Mouse (Mus musculus) heart, postnatal 36 days (tissue): ENCODE measurements around the gene Gpr19. TPM values are rescaled to one million over a fixed set of nuclear protein-coding genes. Genes with fewer than 3 reads are reported as not detected.
A peak's percentile ranks its signal among the peaks of the same experiment; 100 is the strongest.

Experiments
- DNase-seq, 2 experiments: peaks; one replicate each; pipeline ENCODE4 v3.0.0; 2021 to 2022
- intact Hi-C: fragments of 180-260 bp; cut with DNase I; formaldehyde crosslinking; loops from one replicate; pipeline ENCODE4 v1.15.1; 2025
- total RNA-seq, 2 experiments: library from RNA; stranded (reverse); gene quantifications; 2 replicates each; pipeline ENCODE4 v1.2.3; 2021

Gene Gpr19
- total RNA-seq, 2 experiments from 2014 or later, result 4.4 to 5.2 TPM

DNA sequence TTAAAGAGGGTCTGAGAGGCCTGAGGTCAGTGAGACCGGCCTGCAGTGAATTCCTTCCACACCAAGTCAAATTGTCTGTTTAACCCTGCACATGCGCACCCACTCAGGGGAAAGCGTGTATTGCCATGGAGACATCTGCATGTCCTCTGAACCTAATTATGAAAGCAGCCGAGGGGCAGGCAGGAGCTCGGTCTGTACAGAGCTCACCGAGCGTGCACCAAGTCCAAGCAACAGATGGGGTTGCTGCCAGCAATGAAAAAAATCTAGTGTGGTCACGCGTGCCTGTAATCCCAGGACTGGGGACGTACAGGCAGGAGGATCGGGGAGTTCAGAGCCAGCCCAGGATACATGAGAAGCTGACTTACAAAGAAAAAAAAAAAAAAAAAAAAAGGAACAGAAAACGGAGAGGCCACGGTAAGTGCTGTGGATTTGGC is 35.7 kb downstream of the Gpr19 start:
- intact Hi-C loops, result loop anchor here (1.0 to 2.0 kb wide), 2 partner anchors 68 to 203 kb away; no protein-coding TSS in a partner anchor
- peak in 1 of 2 experiments; percentile 6 for DNase-seq

DNA sequence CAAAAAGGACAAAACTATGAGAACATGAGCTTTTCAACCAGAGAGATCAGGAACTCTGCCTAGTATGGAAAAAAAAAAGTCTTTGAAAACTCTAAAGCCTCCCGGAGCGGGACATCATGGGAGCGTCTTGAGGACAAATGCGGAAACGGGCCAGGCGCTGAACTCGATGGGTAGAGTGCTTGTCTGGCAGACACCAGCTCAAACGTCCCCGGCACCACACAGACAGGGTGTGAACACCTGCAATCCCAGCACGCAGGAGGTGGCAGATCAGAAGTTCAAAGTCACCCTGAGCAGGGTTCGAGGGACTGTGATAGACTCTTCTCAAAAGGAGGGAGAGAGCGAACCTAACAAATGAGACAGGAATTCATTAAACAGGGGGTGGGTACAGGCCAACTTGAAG is 37.0 kb downstream of the Gpr19 start:
- DNase-seq, result no peak
- intact Hi-C loops, result no loop called here

DNA sequence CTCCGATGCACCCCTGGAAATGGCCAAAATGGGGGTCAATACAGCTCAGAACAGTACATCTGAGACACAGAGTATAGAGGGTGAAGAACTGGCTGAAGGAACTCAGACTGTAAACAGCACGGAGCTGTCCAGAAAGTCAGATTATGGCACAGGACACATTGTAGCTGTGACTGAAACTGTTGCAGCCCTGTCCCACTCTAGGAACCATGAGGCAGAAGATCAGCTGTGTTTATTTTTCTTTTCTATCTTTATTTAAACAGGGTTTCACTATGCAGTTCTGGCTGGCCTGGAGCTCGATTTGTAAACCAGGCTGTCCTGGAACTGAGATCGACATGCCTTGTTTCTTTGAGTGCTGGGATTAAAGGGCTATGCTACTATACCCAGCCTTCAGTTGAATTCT is 38.1 kb downstream of the Gpr19 start:
- intact Hi-C loops, result no loop called here
- DNase-seq, result no peak

DNA sequence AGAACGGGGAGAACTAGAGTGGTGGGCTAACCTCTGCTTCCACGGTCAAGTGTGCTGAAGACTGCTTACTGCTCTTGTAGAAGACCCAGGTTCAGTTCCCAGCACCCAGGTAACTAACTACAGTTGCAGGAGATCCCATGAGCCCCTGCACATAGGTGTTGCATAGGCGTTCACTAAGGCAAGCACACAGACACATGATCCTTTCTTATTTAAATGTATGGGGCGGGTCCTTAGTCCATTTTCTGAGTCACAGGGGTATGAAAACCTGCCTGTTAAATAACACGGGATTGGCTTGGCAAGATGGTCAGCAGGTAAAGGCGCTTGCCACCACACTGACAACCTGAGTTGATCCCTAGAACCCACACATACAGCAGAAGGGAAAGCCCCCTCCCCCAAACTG is 39.4 kb downstream of the Gpr19 start:
- no peak for DNase-seq

DNA sequence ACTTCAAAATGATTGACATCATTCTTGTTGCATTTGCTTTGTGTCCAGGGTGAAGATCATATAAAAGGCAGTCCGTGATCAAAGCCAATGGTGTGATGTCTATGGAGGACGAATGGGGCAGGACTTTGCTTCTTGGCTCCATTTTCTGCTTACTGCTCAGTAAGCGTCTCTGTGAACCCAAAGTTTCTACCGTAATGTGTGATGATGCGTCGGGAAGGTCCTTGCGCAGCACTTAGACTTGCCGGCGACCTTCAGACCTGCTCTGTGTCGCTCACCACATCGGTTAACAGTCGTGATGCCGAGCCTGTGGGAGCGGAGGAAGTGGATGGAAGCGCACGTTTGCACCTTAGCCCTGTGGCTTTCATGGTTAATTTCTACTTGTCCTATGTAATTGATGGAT is 42.5 kb downstream of the Gpr19 start:
- no peak for DNase-seq
- intact Hi-C loops, result no loop called here

More for the DNA sequence above, 39.4 kb downstream of the Gpr19 start:
- intact Hi-C loops, result no loop called here

DNA sequence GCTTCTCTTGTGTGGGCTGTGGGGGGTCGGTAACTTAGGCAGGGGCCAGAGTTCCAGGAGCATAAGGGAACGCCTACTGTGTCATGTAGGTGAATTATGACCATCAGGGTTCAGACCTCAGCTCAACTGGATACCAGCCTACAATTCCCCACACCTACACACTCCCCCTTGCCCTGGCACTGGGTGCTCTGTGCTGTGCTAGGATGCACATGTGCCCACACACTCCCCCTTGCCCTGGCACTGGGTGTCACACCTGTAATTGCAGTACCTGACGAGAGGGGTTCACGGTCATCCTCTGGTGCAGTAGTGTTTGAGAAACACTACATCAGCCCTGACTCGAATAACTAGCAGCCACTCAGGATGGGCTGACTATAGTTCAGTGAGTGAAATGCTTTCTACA is 43.6 kb downstream of the Gpr19 start:
- intact Hi-C loops, result no loop called here
- no peak for DNase-seq

DNA sequence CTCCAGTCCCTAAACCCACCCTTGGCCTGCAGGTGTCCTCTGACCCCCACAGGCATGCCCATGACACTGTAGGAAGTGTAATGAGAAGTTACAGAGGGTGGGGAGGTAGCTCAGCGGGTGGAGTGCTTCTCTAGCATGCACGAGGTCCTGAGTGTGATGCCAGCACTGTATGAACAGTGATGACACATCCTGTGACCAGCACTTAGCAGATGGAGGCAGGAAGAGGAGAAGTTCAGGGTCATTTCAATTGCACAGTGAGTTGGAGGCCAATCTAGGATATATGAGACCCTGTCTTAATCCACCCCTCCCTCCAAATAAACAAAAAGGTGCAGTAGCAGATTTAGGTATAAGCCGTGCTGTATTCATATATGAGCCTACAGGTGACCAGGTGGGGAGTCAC is 48.4 kb downstream of the Gpr19 start:
- intact Hi-C loops, result no loop called here
- no peak for DNase-seq

DNA sequence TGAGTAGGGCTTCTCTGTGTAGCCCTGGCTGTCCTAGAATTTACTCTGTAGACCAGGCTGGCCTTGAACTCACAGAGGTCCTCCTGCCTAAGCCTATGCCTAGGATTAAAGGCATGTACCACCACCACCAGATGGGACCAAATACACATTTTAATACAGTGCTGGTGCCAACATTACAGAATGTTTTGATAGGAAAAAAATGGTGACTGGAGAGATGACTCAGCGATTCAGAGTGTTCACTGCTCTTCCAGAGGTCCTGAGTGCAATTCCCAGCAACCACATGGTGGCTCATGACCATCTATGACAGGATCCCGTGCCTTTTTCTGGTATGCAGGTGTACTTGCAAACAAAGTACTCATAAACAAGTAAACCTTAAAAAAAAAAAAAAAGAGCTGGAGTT is 48.9 kb downstream of the Gpr19 start:
- DNase-seq, result no peak
- intact Hi-C loops, result no loop called here

DNA sequence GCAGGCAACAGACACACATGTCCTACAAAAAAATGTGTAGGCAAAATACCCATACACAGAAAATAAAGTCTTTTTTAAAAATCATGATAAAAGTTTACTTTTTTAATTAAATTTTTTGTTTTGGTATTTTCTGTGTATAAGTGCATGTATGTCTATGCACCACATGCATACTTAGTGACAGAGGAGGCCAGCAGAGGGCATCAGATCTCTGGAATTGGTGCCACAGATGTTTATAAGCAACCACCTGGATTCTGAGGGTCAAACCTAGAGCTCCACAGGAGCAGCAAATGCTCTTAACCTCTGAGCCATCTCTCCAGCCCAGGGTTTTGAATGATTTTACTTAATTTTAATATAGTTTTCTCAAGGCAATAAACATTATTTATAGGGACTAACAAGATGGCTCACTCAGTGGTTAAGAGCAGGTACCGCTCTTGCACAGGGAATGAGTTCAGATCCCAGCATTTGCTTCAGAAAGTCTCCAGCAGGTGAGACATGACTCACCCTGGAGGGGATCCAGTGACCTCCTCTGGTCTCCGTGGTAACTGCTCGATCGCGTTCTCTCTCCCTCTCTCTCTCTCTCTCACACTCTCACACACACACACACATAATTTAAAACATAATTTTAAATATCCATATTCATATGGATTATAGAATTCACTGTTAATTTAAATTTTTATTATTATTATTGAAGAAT is 50.0 kb downstream of the Gpr19 start:
- intact Hi-C loops, result no loop called here
- no peak for DNase-seq

DNA sequence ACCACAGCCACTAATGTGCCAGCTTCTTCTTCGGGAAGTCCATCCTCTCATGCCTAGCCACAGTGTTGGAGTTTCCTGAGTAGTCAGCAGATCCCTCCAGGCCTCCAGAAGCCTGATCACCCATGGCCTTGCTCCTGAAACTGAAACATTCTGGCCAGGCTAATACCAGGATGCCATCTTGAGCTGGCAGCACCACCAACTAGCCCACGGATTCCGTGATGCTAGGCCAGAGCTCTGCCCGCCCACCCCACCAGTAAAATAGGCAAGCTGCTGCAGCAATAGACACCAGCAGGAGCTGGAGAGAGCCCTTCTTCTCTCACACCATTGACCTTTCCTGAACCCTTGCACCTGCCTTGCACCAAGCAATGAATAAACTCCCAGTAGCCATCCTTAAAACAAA is 50.8 kb downstream of the Gpr19 start:
- intact Hi-C loops, result no loop called here
- DNase-seq, result no peak

DNA sequence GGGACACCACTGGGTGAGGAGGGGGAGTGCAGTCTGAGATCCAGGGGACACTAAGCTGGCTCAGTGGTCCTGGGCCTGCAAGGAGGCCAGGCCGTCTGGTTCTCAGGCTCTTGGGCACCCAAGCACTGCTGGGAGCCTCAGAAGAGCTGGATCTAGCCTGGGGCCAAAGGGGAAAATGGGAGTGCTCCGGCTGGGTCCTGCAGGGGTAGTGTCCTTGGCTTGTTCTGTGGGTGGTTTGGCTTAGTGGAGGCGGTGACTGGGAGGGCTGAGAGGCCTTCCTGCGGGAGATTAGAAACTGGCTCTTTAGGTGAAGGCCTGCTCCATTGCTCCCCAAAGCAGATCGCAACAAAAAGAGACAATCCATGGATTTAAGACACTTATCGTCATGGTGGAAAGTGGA is 52.1 kb downstream of the Gpr19 start:
- DNase-seq, result no peak
- intact Hi-C loops, result no loop called here

DNA sequence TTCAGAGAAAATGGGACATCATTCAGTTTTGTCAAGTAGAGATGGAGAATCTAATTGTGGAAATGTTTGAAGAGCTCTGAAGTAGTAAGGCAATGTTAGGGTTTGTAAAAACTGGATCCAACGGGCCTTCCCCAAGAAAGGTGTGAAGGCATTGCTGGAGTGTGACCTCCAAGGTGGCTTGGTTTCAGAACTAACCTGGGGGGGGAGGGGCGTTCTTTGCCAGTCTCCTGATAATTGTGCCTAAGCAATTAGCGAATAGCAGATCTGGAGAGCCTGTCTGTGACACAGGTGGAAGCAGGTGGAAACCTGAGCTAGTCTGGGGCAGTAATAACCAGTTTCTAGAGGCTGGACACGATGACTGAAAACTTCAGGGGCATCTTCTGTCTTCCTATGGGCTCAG is 52.7 kb downstream of the Gpr19 start:
- DNase-seq, result no peak
- intact Hi-C loops, result no loop called here

DNA sequence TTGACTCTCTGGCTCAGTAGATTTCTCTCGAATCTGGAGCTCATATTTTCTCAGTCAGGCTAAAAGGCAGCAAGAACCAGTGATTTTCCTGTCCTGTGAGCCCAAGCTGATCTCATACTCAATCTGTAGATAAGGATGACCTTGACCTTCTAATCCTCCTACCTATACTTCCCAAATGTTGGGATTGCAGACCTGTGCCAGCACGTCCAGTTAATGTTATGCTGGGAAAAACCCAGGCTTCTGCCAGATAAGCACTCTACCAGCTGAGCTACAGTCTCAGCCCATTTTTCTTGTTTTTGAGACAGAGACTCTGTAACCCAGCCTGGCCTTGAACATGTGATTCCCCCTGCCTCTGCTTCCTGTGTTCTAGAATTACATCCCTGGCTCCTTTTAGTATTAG is 58.0 kb downstream of the Gpr19 start:
- intact Hi-C loops, result no loop called here
- DNase-seq, result no peak

DNA sequence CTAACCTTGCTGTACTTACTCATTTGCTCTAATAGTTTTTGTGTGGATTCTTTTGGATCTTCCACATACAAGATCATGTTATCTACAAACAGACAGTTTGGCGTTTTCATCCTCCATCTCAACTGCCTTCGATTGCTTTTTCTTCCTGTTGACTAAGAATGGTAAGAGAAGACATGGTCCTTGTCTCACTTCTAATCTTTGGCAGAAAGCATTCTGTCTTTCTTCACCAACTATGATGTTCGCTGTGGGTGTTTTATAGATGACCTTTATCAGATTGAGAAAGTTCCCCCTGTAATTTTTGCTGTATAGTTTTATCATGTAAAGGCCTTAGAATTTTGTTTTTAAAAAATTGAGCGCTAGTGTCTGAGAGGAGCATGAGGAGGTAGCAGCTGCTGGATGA is 60.3 kb downstream of the Gpr19 start:
- no peak for DNase-seq
- intact Hi-C loops, result no loop called here

DNA sequence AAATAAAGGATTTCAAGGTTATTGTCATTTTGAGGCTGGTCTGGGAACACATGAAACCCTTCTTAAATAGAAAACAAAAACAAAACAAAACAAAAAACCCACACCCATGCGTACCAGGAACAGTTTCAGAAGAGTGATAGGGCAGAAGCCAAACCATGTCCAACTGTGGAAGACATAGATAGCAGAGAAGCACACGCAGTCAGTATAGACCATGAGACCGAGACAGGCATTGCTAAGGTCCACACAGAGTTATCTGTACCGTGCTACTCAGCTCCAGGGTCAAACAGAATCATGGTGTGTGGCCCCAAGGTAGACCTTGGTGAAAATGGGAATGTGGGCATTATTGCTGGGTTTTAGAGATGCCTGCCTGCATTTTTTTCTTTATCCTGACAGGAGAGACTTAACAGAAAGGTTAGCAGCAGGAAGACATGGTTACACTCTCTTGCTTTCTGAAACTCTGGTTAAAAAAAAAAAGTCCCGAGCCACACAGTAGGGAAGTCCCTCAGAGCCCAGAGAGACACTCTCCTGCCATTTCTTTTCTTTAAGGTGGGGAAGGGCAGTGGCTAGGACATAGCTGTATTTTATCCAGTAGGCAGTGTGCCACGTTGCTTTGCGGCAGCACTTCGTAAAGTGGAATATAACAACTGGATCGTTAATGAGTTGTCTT is 63.7 kb downstream of the Gpr19 start:
- intact Hi-C loops, result no loop called here
- no peak for DNase-seq

DNA sequence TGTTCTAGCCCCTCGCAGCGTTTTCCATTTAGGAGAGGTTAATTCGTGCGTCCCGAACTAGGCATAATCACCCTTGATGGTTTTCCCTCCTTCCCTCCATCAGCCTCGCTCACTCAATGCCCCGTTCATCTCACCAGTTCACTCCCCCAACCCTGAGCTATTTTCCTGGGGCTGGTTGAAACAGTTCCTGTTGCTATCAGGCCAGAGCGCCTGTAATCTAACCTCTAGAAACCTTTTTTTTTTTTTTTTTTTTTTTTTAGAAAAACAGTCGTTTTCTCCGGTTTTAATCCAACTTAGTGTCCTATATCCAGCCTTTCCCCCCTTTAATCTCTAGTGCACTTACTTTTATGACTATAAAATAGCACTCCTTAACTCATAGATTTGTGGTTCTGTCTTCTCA is 67.6 kb downstream of the Gpr19 start:
- intact Hi-C loops, result no loop called here
- DNase-seq, result no peak

DNA sequence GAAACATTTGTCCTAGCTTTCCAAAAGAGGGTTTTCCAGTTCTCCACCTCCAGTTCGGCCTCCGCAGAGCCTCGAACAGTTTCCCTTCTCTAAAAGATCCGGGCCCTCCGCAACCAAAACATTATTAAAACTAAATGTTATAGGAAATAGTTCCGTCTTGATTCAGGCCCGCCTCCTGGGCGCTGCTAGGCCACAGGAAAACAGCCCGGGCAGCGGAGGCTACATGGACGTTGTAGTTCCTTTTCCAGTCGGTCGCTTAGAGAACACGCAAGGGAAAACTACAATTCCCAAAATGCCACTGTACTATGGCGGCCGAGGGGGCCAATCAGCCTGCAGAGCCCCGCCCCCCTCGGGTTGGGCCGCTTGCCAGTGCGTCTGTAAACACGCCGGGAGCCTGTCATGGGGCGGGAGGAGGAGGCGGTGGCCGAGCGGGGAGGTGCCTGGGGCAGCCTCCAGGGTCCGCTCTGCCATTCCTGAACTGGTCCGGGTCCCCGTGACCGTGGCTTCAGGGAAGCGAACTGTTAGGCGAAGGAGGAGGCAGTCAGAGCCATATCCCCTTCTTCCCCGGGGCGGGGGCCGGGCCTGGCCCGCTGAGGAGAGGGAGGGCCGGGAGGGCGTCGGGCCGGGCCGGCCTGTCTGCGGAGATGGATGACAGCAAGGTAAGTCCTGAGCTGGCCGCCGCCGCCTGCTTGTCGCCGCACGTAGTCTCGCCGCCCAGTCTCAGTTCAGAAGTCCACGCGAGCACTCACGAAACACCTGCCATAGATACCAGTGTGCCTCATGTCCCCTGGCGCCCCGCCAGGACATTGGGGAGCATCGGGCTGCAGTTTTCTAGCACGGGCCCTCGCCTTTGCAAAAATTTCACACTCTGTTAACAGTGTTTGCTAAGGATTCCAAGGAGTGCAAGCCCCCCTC is 68.3 kb downstream of the Gpr19 start, which contains the start of gene Crebl2:
Gene Crebl2 (plus strand): TSS at position 369 of the 915 bp plus-strand sequence.
- intact Hi-C loops, result loop anchor here (2.0 kb wide), 1 partner anchor 35 kb away; no protein-coding TSS in a partner anchor
- DNase-seq, result peak; percentile 100

DNA sequence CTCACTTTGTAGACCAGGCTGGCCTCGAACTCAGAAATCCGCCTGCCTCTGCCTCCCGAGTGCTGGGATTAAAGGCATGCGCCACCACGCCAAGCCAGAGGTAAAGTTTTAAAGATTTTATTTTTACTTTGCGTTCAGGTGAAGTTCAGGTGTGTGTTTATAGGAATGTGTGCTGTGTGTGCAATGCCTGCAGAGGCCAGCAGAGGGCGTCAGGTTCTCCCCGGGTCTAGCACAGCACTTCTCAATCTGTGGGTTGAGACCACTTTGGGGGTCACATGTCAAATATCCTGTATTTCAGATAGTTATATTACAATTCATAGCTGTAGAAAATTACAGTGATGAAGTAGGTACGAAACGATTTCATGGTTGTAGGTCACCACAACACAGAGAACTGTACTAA is 75.5 kb downstream of the Gpr19 start:
- DNase-seq, result no peak
- intact Hi-C loops, result no loop called here

DNA sequence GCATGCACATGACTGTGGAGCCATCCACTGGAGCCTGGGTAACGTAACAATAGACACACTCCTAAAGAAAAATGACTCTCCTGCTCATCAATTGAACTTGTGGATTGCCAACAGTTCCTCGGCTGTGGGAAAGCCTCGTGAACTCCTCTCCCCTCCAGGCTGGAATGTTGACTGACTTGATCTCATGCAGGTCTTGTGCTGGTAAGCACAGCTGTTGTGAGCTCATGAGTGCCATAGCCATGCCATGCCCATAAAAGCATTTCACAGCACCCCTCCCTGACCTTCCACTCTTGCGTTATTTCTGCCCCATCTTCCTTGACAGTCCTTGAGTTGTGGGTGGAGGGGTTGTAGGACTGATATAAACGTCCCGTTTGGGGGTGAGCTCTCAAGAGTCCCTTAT is 78.0 kb downstream of the Gpr19 start:
- intact Hi-C loops, result no loop called here
- DNase-seq, result no peak

DNA sequence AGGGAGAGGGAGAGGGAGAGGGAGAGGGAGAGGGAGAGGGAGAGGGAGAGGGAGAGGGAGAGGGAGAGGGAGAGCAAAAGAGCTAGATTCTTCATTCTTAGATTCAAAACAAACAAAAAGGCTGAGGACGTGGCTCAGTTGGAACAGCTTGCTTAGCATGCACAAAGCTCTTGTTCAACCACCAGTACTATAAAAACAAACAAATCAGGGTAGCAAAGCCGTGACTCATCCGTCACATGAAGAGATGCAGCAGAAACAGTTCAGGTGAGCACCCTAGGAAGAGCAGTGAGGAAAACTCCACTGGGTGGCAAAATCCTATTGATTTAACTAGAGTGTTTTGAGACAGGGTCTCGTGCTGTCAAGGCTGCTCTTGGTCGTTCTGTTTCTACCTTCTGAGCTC is 78.6 kb downstream of the Gpr19 start:
- intact Hi-C loops, result no loop called here
- no peak for DNase-seq
